Mouse (Mus musculus): ENCODE measurements at regions not wholly inside any gene's neighbourhood (a gene's known extent, or its start where the extent isn't known, plus 50 kb on each side); places are given as distances from the start of the nearest gene placed in this dataset.
A peak's percentile ranks its signal among the peaks of the same experiment; 100 is the strongest.

DNA sequence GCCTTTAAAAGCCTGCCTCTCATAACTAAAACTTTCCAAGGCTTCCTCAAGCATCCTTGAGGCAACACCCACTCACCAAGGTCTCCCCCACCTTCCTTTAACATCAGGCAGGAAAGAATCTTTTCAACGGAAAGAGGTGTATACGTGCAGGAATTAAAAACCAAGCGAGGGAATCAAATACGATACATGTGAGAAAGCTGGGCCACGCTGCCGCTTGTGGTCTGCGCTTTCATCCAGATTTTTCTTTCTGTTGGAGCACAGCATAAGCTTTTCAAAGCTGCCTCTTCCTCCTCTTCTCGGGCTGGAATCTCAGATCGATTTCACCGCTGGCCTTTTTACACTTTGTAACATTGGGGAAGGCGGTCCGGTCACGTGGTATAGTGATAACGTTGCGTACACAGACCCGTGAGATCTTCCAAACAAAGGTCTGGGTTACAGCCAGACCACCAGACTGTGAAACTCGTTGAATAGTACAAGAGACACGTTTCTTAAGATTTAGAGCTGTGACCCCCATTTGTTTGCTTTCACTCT, 114.4 kb upstream of the Cpsf6 start:
- Histone ChIP-seq H3K27me3 (ENCODE audit: insufficient read depth, low read length) (no peaks in the 10 kb centered on the region), H3K9me3 (ENCODE audit: low read length) (no peaks in the 10 kb centered on the region), H3K4me2 (ENCODE audit: low read depth, low read length, poor library complexity, severe bottlenecking) (peak overlapping the region; percentile 40), H3K4me1 (ENCODE audit: insufficient read depth, low read length) (no peaks in the 10 kb centered on the region; the same call in 1 of the 2 replicates), H3K4me3 (ENCODE audit: low read depth, low read length) (peak overlapping the region; percentile 23; the same call in 1 of the 2 replicates), H3K9ac (replicated peaks; ENCODE audit: low read length, poor library complexity, severe bottlenecking) (no peak overlapping the region), H3K27ac (ENCODE audit: low read depth, low read length) (no peak overlapping the region), H3K36me3 (ENCODE audit: insufficient read depth, low read length) (no peaks in the 10 kb centered on the region)
- no peak for TF ChIP-seq CTCF (IDR thresholded peaks at IDR 0.05)
- DNase-seq (ENCODE audit: low spot score) (no peak), ATAC-seq (ENCODE audit: low FRiP score) (no peak)
- 48% methylated on average over 18 of the region's 18 CpGs for WGBS

DNA sequence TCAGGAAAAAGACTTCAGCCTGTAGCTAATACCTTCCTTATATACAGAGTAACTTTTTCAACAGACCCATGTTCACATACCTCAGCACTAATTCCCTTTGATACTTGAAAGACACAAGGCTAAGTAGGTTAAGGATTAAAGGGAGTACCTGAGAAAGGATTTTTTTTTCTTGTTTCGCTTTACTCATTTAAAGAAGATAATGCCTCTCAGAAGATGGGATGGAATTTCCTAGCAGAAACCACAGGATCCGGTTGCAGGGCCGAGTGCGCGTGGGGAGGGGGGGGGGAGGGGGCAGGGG, 114.0 kb upstream of the Cpsf6 start:
- Histone ChIP-seq H3K27ac (ENCODE audit: low read depth, low read length) (no peak overlapping the region), H3K4me3 (ENCODE audit: low read depth, low read length) (no peak overlapping the region), H3K4me2 (ENCODE audit: low read depth, low read length, poor library complexity, severe bottlenecking) (no peak overlapping the region), H3K9me3 (ENCODE audit: low read length) (no peaks in the 10 kb centered on the region), H3K36me3 (ENCODE audit: insufficient read depth, low read length) (no peaks in the 10 kb centered on the region), H3K27me3 (ENCODE audit: insufficient read depth, low read length) (no peaks in the 10 kb centered on the region), H3K9ac (replicated peaks; ENCODE audit: low read length, poor library complexity, severe bottlenecking) (no peak overlapping the region), H3K4me1 (ENCODE audit: insufficient read depth, low read length) (no peaks in the 10 kb centered on the region; the same call in 1 of the 2 replicates)
- DNase-seq (ENCODE audit: low spot score): no peak
- no peak for ATAC-seq (ENCODE audit: low FRiP score)
- TF ChIP-seq CTCF (IDR thresholded peaks at IDR 0.05): no peak
- 27% methylated on average over 1 of the region's 5 CpGs for WGBS

DNA sequence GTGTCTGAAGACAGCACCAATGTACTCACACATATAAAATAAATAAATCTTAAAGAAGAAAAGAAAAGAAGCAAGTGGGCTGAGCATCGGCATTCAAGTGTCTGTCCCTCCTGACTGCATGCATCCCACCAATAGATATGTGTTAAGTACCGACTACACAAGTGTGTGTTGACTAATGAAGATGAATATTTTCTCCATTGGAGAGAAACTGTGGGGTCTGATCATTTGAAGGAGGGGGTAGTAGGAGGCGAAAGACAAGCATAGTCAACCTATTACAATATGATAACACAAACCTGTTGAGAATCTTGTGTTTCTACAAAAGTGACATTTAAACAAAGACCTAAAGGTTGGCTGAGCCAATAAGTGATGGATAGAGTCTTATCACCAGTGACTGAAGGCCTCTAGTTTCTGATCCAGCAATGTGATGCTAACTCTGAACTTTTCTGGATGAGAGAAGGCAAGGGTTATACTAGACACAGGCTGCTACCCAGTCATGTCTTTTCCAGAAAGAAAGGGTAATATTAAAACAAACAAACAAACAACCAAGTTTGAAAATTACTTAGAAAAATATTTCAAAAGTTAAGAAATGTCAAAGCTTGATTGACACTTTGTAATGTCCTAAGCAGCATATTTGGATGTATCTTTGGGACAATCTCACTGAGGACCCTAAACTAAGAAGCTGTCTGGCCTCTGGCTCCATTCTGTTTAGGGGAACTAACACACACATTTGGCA, 113.4 kb upstream of the Cpsf6 start:
- no peak for TF ChIP-seq CTCF (IDR thresholded peaks at IDR 0.05)
- H3K9me3 ChIP-seq (ENCODE audit: low read length): no peaks in the 10 kb centered on the region
- ATAC-seq (ENCODE audit: low FRiP score): no peak
- no peak overlapping the region for H3K4me3 ChIP-seq (ENCODE audit: low read depth, low read length)
- H3K27ac ChIP-seq (ENCODE audit: low read depth, low read length): no peak overlapping the region
- no peaks in the 10 kb centered on the region for H3K27me3 ChIP-seq (ENCODE audit: insufficient read depth, low read length)
- WGBS: 87% methylated on average over 3 of the region's 3 CpGs
- no peak overlapping the region for H3K9ac ChIP-seq (replicated peaks; ENCODE audit: low read length, poor library complexity, severe bottlenecking)
- H3K36me3 ChIP-seq (ENCODE audit: insufficient read depth, low read length): no peaks in the 10 kb centered on the region
- no peaks in the 10 kb centered on the region; the same call in 1 of the 2 replicates for H3K4me1 ChIP-seq (ENCODE audit: insufficient read depth, low read length)
- DNase-seq (ENCODE audit: low spot score): no peak
- H3K4me2 ChIP-seq (ENCODE audit: low read depth, low read length, poor library complexity, severe bottlenecking): no peak overlapping the region

DNA sequence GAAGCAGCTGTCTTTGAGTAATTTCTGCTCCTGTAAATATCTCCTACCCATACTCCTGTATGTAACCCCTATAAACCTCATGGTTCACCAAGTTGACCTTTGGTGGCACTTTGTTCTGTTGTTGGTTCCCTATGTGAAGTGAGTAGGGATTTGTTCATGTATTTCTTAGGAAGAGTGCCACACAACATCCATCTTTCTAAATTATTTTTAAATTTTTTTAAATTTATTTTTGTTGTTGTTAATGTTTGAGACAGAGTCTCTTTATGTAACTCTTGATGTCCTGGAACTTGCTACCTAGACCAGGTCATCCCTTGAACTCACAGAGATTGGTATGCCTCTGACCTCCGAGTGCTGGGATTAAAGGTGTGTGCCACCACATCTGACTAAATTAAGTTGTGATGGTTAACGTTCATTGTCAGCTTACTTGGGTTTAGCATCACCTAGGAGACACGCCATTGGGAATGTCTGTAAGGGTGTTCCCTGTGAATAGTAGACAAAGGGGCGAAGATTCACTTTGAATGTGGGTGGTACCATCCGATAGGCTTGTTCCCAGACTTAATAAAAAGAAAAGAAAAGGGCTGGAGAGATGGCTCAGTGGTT, 112.7 kb upstream of the Cpsf6 start:
- ATAC-seq (ENCODE audit: low FRiP score): no peak
- H3K4me1 ChIP-seq (ENCODE audit: insufficient read depth, low read length): no peaks in the 10 kb centered on the region; the same call in 1 of the 2 replicates
- no peak overlapping the region for H3K9ac ChIP-seq (replicated peaks; ENCODE audit: low read length, poor library complexity, severe bottlenecking)
- no peaks in the 10 kb centered on the region for H3K27me3 ChIP-seq (ENCODE audit: insufficient read depth, low read length)
- no peaks in the 10 kb centered on the region for H3K9me3 ChIP-seq (ENCODE audit: low read length)
- no peaks in the 10 kb centered on the region for H3K36me3 ChIP-seq (ENCODE audit: insufficient read depth, low read length)
- TF ChIP-seq CTCF (IDR thresholded peaks at IDR 0.05): no peak
- WGBS: 34% methylated on average over 5 of the region's 5 CpGs
- no peak for DNase-seq (ENCODE audit: low spot score)
- no peak overlapping the region for H3K4me2 ChIP-seq (ENCODE audit: low read depth, low read length, poor library complexity, severe bottlenecking)
- no peak overlapping the region for H3K4me3 ChIP-seq (ENCODE audit: low read depth, low read length)
- no peak overlapping the region for H3K27ac ChIP-seq (ENCODE audit: low read depth, low read length)

DNA sequence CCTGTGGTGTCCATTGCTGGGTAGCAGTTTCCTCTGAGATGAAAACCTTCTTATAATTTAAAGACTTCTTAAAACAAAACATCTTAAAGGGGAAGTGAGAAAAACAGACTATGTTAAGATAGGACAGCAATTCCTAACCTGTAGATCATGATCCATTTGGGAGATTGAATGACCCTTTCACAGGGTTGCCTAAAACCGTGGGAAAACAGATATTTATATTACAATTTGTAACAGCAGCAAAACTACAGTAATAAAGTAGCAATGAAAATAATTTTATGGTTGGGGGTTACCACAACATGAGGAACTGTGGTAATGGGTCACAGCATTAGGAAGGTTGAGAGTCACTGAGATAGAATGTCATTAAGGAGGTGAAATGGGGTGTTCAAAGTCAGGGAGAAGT, 111.9 kb upstream of the Cpsf6 start:
- no peak overlapping the region for H3K4me3 ChIP-seq (ENCODE audit: low read depth, low read length)
- no peaks in the 10 kb centered on the region for H3K9me3 ChIP-seq (ENCODE audit: low read length)
- DNase-seq (ENCODE audit: low spot score) (no peak), ATAC-seq (ENCODE audit: low FRiP score) (no peak)
- WGBS: 80% methylated on average over 1 of the region's 1 CpGs
- no peaks in the 10 kb centered on the region for H3K36me3 ChIP-seq (ENCODE audit: insufficient read depth, low read length)
- no peak overlapping the region for H3K4me2 ChIP-seq (ENCODE audit: low read depth, low read length, poor library complexity, severe bottlenecking)
- no peak for TF ChIP-seq CTCF (IDR thresholded peaks at IDR 0.05)
- H3K4me1 ChIP-seq (ENCODE audit: insufficient read depth, low read length): no peaks in the 10 kb centered on the region; the same call in 1 of the 2 replicates
- H3K27ac ChIP-seq (ENCODE audit: low read depth, low read length): no peak overlapping the region
- no peaks in the 10 kb centered on the region for H3K27me3 ChIP-seq (ENCODE audit: insufficient read depth, low read length)
- H3K9ac ChIP-seq (replicated peaks; ENCODE audit: low read length, poor library complexity, severe bottlenecking): no peak overlapping the region

DNA sequence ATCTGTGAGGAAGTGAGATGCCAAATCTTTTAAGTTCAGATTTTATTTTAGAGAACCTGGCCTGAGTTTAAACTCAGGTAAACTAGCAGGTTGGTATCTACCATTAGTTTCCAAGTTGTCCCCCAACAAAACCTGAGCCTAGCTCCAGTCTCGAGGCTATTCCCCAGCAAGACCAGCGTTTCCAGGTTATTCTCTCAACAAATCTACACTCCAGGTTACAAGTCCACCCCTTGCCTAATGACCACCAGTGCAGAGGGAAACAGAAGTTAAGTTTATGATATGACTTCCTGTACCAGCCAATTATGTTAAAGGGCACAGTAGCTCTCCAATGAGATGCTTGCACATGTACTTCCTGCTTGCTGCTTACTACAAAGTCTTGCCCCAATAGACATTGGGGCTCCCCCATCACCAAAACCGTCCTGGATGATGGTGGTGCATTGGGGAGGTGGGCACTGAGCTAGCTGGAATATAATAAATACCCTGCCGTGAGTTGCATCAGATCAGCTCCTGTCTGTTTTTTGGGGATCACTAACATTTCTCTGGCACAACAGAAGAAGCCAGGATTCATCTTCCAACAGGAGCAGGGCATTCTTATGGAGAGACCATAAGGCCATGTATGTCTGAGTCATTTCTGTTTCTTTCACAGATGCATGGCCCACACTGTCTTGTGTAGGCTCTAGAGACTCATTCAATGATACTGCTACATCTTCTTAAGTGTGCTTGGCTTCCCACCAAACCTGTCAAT, 111.2 kb upstream of the Cpsf6 start:
- Histone ChIP-seq H3K27me3 (ENCODE audit: insufficient read depth, low read length) (no peaks in the 10 kb centered on the region), H3K4me2 (ENCODE audit: low read depth, low read length, poor library complexity, severe bottlenecking) (no peak overlapping the region), H3K9me3 (ENCODE audit: low read length) (no peaks in the 10 kb centered on the region), H3K36me3 (ENCODE audit: insufficient read depth, low read length) (no peaks in the 10 kb centered on the region), H3K9ac (replicated peaks; ENCODE audit: low read length, poor library complexity, severe bottlenecking) (no peak overlapping the region), H3K27ac (ENCODE audit: low read depth, low read length) (no peak overlapping the region), H3K4me3 (ENCODE audit: low read depth, low read length) (no peak overlapping the region), H3K4me1 (ENCODE audit: insufficient read depth, low read length) (no peaks in the 10 kb centered on the region; the same call in 1 of the 2 replicates)
- ATAC-seq (ENCODE audit: low FRiP score) (no peak), DNase-seq (ENCODE audit: low spot score) (no peak)
- 84% methylated on average over 4 of the region's 4 CpGs for WGBS
- no peak for TF ChIP-seq CTCF (IDR thresholded peaks at IDR 0.05)

Data from midbrain, postnatal 0 days (tissue).